Mouse (Mus musculus) G1E-ER4 (cell line): ENCODE data around the gene Fbxo42. TPM values are rescaled to one million over a fixed set of nuclear protein-coding genes. Genes with fewer than 3 reads are reported as not detected.

Experiments used
- GATA1 ChIP-seq: IDR thresholded peaks from one replicate; pipeline ENCODE4 v1.8.0; 2012; ENCODE audit warnings: low read length, inconsistent platforms
- polyA plus RNA-seq: library from polyadenylated mRNA; stranded (reverse); fragments of >175 nt; gene quantifications from 2 replicates; pipeline ENCODE4 v1.2.3, GENCODE M21; 2012

Fbxo42 gene
- polyA plus RNA-seq, 1 experiment, result 14.9 TPM

DNA sequence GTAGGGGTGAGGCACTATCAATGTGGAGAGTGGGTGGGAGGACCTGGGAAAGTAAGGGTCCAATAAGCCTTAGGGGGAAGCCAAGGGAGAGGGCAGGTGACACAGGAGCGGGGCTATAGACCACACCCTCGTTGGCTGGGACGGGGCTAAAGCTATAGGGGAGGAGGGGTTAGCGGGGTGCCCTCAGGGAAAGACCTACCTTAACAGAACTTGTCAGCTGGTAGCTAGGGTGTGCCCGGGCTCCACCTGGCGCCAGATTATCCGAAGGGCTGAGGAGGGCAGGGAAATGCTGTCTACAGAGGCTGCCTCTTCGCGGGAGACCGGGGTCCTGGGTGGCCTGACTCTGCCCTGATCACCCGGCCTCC, 100.9 kb downstream of the Fbxo42 start:
- no peak for TF ChIP-seq GATA1

DNA sequence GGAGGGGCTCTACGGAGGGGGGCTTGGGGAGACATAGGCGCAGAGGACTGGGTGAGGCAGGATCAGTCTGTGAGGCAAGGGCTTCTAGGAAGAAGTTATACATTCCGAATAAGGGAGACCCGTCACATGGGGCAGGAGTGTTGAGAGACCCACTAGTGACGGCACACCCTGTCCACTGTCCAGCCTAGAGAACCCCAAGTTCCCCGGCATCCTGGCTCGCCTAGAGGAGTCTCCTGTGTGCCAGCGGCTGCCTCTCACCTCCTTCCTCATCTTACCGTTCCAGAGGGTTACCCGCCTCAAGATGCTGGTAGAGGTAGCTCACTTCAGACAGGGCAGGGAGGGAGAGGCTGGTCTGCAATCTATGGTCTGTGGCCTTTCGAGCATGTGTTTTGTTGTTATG, 101.7 kb downstream of the Fbxo42 start:
- no peak for TF ChIP-seq GATA1

DNA sequence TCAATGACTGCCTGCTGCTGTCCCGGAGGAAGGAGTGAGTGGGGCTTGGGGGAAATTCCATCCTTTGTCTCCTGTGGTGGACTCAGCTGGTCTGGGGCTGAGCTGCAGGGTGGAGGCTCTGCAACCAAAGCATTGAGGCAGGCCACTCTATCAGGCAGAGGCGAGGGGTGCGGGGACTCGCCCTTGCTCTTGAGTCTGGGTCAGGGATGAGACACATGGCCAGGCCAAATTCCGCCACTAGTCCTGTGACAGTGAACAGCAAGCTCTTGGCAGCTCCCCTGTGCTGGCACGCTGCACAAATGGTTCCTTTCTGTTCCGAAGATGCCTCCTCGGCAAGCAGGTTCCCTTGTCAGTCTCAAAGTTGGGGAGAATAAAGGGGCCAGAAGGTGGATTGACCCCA, 103.4 kb downstream of the Fbxo42 start:
- TF ChIP-seq GATA1, result no peak

DNA sequence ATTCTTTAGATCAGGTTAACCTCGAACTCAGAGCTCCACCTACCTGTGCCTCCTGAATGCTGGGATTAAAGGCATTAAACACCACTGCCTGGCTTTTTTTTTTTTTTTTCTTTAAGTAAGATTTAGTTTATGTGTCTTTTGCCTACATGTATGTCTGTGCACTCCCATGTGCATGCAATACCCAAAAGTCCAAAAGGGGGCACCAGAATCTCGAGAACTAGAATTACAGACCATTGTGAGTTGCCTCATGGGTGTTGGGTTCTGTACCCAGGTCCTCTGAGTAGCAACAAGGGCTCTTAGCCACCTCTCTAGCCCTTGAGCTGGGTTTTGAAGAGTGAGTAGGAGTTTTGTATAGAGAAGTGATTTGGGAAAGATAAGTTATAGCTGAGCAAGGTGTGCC, 104.9 kb downstream of the Fbxo42 start:
- TF ChIP-seq GATA1, result no peak

Other genes starting within 250 kb of the Fbxo42 start
- gene Padi2, start 241.6 kb upstream of the Fbxo42 start, polyA plus RNA-seq, result not detected in 2 replicates
- gene Sdhb, start 186.7 kb upstream of the Fbxo42 start, polyA plus RNA-seq, result 113 and 184 TPM in 2 replicates
- 94.6 and 123 TPM in 2 replicates for gene Atp13a2, start 161.0 kb upstream of the Fbxo42 start, polyA plus RNA-seq
- gene Mfap2, start 137.5 kb upstream of the Fbxo42 start, polyA plus RNA-seq, result not detected in 2 replicates
- gene Crocc, start 87.4 kb upstream of the Fbxo42 start, polyA plus RNA-seq, result 1.6 and 2.6 TPM in 2 replicates
- 130 and 158 TPM in 2 replicates for gene Necap2, start 69.6 kb upstream of the Fbxo42 start, polyA plus RNA-seq
- not detected in 2 replicates for gene Spata21, start 59.6 kb upstream of the Fbxo42 start, polyA plus RNA-seq
- 134 and 153 TPM in 2 replicates for gene Szrd1, start 8.1 kb upstream of the Fbxo42 start, polyA plus RNA-seq
- 0.76 and 0.92 TPM in 2 replicates for gene Rsg1, start 66.0 kb downstream of the Fbxo42 start, polyA plus RNA-seq
- gene Arhgef19, start 91.6 kb downstream of the Fbxo42 start, polyA plus RNA-seq, result not detected in 2 replicates
- 0.02 TPM in 1 of 2 replicates, not detected in the other for gene Epha2, start 153.3 kb downstream of the Fbxo42 start, polyA plus RNA-seq
- not detected in 2 replicates for gene Fam131c, start 220.3 kb downstream of the Fbxo42 start, polyA plus RNA-seq